Mouse (Mus musculus): Measurements from ENCODE around the gene Dmap1. TPM values are rescaled to one million over a fixed set of nuclear protein-coding genes. Genes with fewer than 3 reads are reported as not detected.
A peak's percentile ranks its signal among the peaks of the same experiment; 100 is the strongest.

The Dmap1 gene
- total RNA-seq, 2 experiments from 2014 or later = 15.1 to 17.5 TPM

GRCm38 (mm10) chr4:117654016-117654702, 27.9 kb downstream of the Dmap1 start:
- TF ChIP-seq CTCF (IDR thresholded peaks at IDR 0.05) = no peak
- no peak for DNase-seq
- intact Hi-C loops (cut with DNase I) = loop anchor here (5.0 kb wide), 1 partner anchor 107 kb away; no protein-coding TSS in a partner anchor
- peak overlapping the region; percentile 20; the same call in 1 of the 2 replicates for H3K27ac ChIP-seq
- H3K4me3 ChIP-seq = no peak overlapping the region

DNA sequence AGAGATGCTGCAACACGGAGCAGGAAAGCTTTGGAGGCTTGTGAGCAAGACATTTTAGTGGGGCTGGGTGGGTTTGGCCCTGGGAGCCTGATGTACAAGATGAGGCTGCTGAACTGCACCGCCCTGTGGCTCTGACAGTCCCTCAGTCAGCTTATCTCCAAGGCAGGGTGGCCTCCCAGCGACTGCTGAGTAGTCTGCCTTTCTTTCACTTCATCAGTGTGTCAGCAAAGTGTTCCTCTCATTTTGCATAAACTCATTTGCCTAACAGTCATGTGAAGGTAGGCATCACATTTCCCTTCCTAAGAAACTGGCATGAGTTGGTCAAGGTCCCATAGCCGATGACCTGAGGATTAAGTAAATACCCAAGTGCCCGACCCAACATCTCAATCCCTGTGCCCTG, 29.3 kb downstream of the Dmap1 start:
- H3K27ac ChIP-seq = no peak overlapping the region
- no peak for DNase-seq
- intact Hi-C loops (cut with DNase I) = loop anchor here (5.0 kb wide), 1 partner anchor 105 kb away; no protein-coding TSS in a partner anchor
- H3K4me3 ChIP-seq = no peak overlapping the region
- no peak for TF ChIP-seq CTCF (IDR thresholded peaks at IDR 0.05)

DNA sequence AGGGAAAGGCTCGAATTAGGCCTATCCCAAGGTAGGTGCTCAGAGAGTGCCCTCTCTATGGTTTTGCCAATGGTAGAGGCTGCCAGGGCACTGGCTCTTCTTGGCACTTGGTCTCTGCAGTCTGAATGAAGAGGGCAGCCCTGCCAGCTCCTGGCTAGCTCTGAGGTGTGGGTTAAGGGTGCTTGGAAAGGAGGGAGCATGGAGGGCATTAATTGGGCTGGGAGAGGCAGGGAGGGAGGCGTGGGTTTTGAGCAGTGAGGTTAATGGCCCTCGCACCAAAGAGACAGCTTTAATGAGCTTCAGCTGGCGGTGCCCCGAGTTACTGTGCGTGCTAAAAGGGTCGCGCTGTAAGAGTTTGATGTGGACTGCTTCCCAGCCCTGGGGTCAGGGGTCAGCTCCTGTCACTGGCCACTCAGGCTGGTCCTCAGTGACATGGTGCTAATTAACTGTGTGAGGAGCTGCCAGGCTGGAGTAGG, 30.4 kb downstream of the Dmap1 start:
- no peak for TF ChIP-seq CTCF (IDR thresholded peaks at IDR 0.05)
- peak; percentile 73 for DNase-seq
- no peak overlapping the region for H3K4me3 ChIP-seq
- no peak overlapping the region for H3K27ac ChIP-seq
- intact Hi-C loops (cut with DNase I) = loop anchor here (5.0 kb wide), 1 partner anchor 104 kb away; no protein-coding TSS in a partner anchor

DNA sequence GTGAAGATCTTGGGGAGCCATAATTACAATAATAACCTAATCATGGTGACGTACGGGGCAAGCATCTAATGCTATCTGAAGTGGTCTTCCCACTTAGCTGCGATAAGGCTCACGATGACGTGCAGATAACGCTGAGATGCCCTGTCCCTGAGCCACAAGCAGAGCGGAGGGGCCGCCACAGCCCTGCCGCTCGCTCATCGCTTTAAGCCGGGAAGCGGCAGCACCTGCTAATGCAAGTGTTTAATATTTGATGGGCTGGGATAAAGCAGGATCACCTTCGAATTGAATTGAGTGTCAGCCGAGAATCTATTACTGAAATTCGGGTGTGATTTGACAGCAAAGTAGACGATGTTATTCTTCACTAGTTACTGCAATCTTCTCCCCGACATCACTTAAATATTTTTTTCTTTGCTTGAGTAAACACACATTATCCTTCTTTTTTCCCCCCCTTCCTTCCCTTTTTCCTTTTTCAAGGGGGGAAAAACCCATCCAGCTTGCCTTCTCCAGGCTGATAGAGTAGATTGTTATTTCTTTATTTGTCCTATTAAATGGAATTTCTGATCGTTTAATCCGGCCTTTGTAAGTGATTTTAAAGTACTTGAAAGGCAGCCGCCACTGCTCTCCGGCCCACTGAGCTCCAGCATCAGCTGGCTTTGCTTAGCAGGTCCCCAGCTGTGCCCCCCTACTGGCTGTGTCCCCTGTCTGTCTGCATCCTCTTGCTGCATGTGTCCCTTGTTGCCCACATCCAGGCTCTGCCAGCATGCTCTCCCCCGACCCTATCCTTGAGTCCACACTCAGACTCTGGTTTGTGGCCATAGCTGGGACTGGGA, 34.9 kb downstream of the Dmap1 start:
- TF ChIP-seq CTCF (IDR thresholded peaks at IDR 0.05) = no peak
- DNase-seq = no peak
- H3K4me3 ChIP-seq = no peak overlapping the region
- intact Hi-C loops (cut with DNase I) = no loop called here
- H3K27ac ChIP-seq = no peak overlapping the region

DNA sequence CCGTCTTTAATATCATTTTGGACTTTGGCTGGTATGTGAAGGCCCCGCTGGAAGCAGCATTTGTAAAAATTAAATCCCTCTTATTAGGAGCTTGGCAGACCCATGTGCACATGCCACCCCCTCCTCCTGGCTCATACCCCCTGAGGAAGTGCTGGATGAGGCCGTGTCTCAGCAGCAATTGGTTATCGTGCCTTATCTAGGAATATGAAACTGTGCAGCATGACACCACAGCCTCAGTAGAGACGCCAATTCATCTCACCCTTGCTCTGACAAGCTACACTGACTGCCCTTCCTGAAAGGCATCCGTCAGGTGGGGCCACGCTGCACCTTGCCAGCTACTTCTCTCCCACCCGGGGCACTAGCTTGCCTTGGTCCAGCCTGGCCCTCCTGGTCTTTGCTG, 35.6 kb downstream of the Dmap1 start:
- DNase-seq = no peak
- Histone ChIP-seq H3K27ac (no peak overlapping the region), H3K4me3 (no peak overlapping the region)
- TF ChIP-seq CTCF (IDR thresholded peaks at IDR 0.05) = no peak
- intact Hi-C loops (cut with DNase I) = no loop called here

DNA sequence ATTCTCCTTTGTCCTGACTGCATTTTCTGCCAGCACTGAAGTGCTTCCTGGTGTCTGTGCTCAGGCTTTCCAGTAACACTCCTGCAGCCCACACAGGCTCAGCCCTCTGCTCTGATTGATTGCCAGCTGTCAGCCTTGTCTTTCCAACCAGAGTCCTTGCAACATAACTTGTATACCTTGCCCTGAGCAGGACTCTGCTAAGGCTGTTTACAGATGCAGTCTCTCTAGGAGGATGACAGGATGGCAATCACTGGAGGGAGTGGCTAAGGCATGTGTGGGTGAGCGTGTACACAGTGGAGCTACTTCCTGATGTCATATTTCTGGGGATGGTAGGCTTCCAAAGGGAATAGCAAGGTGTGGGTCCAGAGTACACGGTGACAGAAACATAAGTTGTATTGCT, 36.2 kb downstream of the Dmap1 start:
- DNase-seq = no peak
- intact Hi-C loops (cut with DNase I) = no loop called here
- no peak overlapping the region for H3K4me3 ChIP-seq
- H3K27ac ChIP-seq = no peak overlapping the region
- TF ChIP-seq CTCF (IDR thresholded peaks at IDR 0.05) = no peak

DNA sequence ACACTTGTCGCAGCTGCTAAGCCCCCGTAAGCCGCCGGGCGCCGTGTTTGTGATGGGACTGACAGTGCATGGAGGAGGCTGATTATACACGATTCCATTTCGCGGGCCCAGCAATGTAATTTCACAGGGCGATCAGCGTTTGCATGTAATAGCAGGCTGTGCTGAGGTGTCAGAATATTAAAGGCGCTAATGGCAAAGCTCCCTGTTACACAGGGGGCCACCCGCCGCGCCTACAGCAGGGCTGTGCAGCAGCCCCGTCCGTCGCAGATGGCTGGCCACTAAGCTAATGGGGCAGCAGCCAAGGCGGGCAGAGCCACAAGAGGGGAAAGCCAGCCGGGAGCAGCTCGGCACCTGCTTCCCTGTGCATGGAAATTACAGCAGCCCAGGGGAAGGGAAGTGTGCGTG, 37.0 kb downstream of the Dmap1 start:
- Histone ChIP-seq H3K4me3 (no peak overlapping the region), H3K27ac (no peak overlapping the region)
- intact Hi-C loops (cut with DNase I) = no loop called here
- TF ChIP-seq CTCF (IDR thresholded peaks at IDR 0.05) = no peak
- DNase-seq = peak; percentile 71

DNA sequence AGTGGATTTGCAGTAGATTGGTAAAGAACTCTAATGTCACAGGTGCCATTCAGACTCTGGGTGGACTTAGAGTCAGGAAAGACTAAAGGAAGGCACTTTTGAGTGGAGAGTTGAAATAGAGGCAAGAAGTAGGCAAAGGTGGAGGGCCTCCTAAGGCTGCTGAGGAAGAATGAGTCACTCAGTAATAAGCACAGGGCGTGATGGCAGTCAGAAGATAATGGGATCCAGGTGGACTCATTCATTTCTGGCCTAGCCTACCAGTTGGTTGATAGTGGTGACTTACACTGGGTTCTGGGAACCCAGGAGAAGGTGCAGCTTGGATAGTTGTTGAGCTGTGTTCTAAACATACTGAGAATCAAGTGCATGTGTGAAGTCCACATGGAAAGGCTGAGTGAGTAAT, 40.3 kb downstream of the Dmap1 start:
- TF ChIP-seq CTCF (IDR thresholded peaks at IDR 0.05) = no peak
- Histone ChIP-seq H3K4me3 (no peak overlapping the region), H3K27ac (peak overlapping the region; percentile 25; the same call in 1 of the 2 replicates)
- no peak for DNase-seq
- intact Hi-C loops (cut with DNase I) = no loop called here

DNA sequence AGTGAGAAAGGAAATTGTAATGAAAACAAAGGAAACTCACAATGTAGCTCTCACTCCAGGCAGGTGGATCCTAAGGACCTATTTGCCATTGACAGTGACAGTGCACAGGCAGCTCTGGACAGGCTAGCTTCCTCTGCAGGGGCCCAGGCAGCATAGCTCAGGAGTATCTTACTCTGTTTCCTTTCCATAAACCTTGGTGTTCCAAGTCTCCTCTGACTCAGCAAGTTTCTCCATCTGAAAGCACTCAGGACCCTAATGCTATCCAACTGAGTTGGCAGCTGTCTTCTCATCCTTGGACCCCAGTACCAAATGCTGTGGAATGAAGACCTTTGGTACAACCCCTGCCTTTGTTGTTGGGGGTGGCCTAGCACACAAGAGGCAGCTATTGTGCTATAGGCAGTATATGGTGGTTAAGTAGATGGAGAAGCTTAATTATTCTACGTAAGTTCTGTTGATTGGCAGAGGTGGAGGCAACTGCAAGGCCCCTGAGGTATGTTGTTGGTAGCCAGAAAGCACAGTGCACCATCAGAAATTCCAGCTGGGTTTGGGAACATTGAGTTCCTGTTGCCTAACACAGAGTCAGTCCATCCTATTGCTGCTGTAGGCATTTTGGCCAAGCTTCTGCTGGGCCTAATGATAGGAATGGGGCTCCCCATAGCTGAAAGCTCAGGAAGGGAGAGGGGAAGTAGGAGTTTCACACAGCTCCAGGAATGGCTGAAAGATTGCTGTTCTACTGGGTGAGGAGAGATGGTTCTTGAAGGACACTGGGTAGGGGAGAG, 41.0 kb downstream of the Dmap1 start:
- intact Hi-C loops (cut with DNase I) = no loop called here
- Histone ChIP-seq H3K27ac (no peak overlapping the region), H3K4me3 (no peak overlapping the region)
- TF ChIP-seq CTCF (IDR thresholded peaks at IDR 0.05) = no peak
- DNase-seq = no peak

GRCm38 (mm10) chr4:117636891-117637613, 45.0 kb downstream of the Dmap1 start:
- no peak for TF ChIP-seq CTCF (IDR thresholded peaks at IDR 0.05)
- Histone ChIP-seq H3K4me3 (no peak overlapping the region), H3K27ac (no peak overlapping the region)
- intact Hi-C loops (cut with DNase I) = no loop called here
- DNase-seq = no peak

GRCm38 (mm10) chr4:117636152-117636551, 45.9 kb downstream of the Dmap1 start:
- intact Hi-C loops (cut with DNase I) = no loop called here
- Histone ChIP-seq H3K27ac (no peak overlapping the region), H3K4me3 (no peak overlapping the region)
- TF ChIP-seq CTCF (IDR thresholded peaks at IDR 0.05) = no peak
- DNase-seq = peak; percentile 5

DNA sequence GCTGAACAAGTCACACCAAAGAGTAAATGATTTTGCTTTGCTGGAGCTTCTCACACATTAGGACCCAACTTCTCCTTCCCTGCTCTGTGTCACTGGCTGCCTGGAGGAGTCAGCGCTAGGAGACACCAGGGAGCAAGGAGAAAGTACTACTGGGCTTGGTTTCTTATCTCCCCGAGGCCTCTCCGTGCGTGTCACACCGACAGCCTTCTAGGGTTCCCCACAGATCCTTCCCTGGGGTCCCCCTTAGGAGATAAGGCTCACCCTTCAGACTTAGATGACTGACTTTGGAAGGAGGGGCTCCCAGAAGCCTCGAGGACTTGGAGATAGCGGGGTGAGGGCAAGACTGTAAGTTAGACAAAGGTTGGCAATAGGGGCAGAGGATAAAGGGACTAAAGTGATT, 47.4 kb downstream of the Dmap1 start:
- Histone ChIP-seq H3K27ac (no peak overlapping the region), H3K4me3 (no peak overlapping the region)
- intact Hi-C loops (cut with DNase I) = no loop called here
- DNase-seq = peak; percentile 7
- TF ChIP-seq CTCF (IDR thresholded peaks at IDR 0.05) = no peak

All from gastrocnemius, adult 2 months (tissue).